Mouse (Mus musculus) liver, embryonic 14.5 days (tissue): ENCODE results near the gene Plekhm1.

Source experiments
- CTCF ChIP-seq: IDR thresholded peaks from 2 replicates; pipeline ENCODE4 v1.5.1; 2016; ENCODE audit warnings: antibody characterized with exemption, low read depth, control low read depth
- EP300 ChIP-seq: IDR thresholded peaks from 2 replicates; pipeline ENCODE4 v1.6.1; 2016; ENCODE audit warnings: antibody characterized with exemption, low read depth

DNA sequence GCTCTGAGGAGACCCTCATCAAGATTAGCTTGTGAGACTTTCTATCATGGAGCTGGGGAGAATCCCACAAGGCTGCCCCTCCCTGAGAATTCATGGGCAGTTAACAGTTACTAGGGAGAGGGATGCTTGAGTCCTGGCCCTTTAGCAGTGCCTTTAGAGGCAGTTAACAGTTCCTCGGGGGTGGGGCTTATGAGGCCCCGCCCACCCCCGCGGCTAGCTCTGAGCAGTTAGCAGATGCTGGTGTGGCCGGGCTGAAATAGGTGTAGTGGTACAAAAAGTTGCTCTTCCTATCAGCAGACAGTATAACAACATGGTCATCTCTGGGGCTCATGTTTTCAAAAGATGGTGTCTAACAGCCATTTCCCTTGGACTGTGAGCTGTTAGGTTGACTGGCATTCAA lies 12.5 kb upstream of the Plekhm1 start:
- TF ChIP-seq CTCF (no peak), EP300 (no peak)
